Mouse (Mus musculus) CH12.LX (cell line): ENCODE data around the gene Mob3b. TPM values are rescaled to one million over a fixed set of nuclear protein-coding genes. Genes with fewer than 3 reads are reported as not detected.

Source experiments
- DNase-seq: peaks from one replicate; pipeline ENCODE4 v3.0.0-alpha.2; 2013; ENCODE audit errors: extremely low read depth
- H3K27ac ChIP-seq: 2 replicates; pipeline ENCODE4 v1.5.1; 2012; ENCODE audit warnings: low read depth, mild to moderate bottlenecking, control low read depth, moderate library complexity; ENCODE audit not compliant: insufficient read depth
- H3K27me3 ChIP-seq: replicated peaks from 2 replicates; pipeline ENCODE3; 2012; ENCODE audit warnings: inconsistent platforms
- H3K36me3 ChIP-seq, 2 experiments: replicated peaks in 1 of 2; 2 replicates each; pipeline versions ENCODE3 to v1.6.1; 2012; ENCODE audit warnings: inconsistent platforms in 1 of 2, low read length in 1 of 2, mild to moderate bottlenecking in 1 of 2, mixed read lengths in 1 of 2, moderate library complexity in 1 of 2; ENCODE audit not compliant: control insufficient read depth in 1 of 2, insufficient read depth in 1 of 2
- H3K4me1 ChIP-seq, 2 experiments: 2 replicates each; pipeline ENCODE4 v1.6.1; 2012; ENCODE audit warnings: inconsistent platforms in 1 of 2, moderate library complexity in 1 of 2; ENCODE audit not compliant: insufficient read depth in 2 of 2, control insufficient read depth in 1 of 2
- H3K4me2 ChIP-seq: 2 replicates; pipeline ENCODE4 v1.6.1; 2012; ENCODE audit warnings: low read depth, mild to moderate bottlenecking, control low read depth; ENCODE audit not compliant: poor library complexity, insufficient read depth, severe bottlenecking
- H3K4me3 ChIP-seq, 3 experiments: fragments of 150-350 bp in 1 of 3; sonication (generic) in 1 of 3; replicated peaks in 1 of 3; 2 replicates each; pipeline versions ENCODE3 to v1.5.1; 2011 to 2012; ENCODE audit warnings: low read depth in 2 of 3, low read length in 2 of 3, mild to moderate bottlenecking in 2 of 3, moderate library complexity in 2 of 3, control low read depth in 1 of 3, improper control_type of control experiment in 1 of 3, inconsistent platforms in 1 of 3, mixed read lengths in 1 of 3; ENCODE audit not compliant: poor library complexity in 1 of 3
- H3K79me2 ChIP-seq: replicated peaks from 2 replicates; pipeline ENCODE4 v1.6.1; 2012; ENCODE audit warnings: mild to moderate bottlenecking, moderate library complexity; ENCODE audit not compliant: control insufficient read depth, poor library complexity, insufficient read depth, severe bottlenecking; ENCODE audit errors: extremely low read depth
- H3K9ac ChIP-seq: 2 replicates; pipeline ENCODE4 v1.6.1; 2012; ENCODE audit warnings: low read depth, mild to moderate bottlenecking, control low read depth, moderate library complexity; ENCODE audit not compliant: insufficient read depth
- H3K9me3 ChIP-seq: replicated peaks from 2 replicates; pipeline ENCODE3; 2012; ENCODE audit warnings: low read length, inconsistent platforms, mixed read lengths
- CHD1 ChIP-seq: IDR thresholded peaks from 2 replicates; pipeline ENCODE4 v1.6.1; 2012; ENCODE audit warnings: low read depth, low read length, improper control_type of control experiment, inconsistent platforms
- CHD2 ChIP-seq: IDR thresholded peaks from 2 replicates; pipeline ENCODE4 v1.6.1; 2011; ENCODE audit warnings: low read length, improper control_type of control experiment
- CTCF ChIP-seq, 2 experiments: IDR thresholded peaks in 1 of 2; conservative IDR thresholded peaks in 1 of 2; 2 replicates each; pipeline ENCODE4 v1.5.1; 2011 to 2012; ENCODE audit warnings: low read depth in 2 of 2, low read length in 2 of 2, improper control_type of control experiment in 1 of 2, inconsistent platforms in 1 of 2, mild to moderate bottlenecking in 1 of 2, moderate library complexity in 1 of 2
- MAFK ChIP-seq: IDR thresholded peaks from 2 replicates; pipeline ENCODE4 v1.6.1; 2011; ENCODE audit warnings: low read length, improper control_type of control experiment; ENCODE audit not compliant: insufficient replicate concordance
- MAX ChIP-seq: IDR thresholded peaks from 2 replicates; pipeline ENCODE4 v1.6.1; 2011; ENCODE audit warnings: low read length, improper control_type of control experiment
- MXI1 ChIP-seq: IDR thresholded peaks from 2 replicates; pipeline ENCODE4 v1.6.1; 2011; ENCODE audit warnings: mild to moderate bottlenecking, low read depth, low read length, improper control_type of control experiment
- RCOR1 ChIP-seq: conservative IDR thresholded peaks from 2 replicates; pipeline ENCODE4 v1.6.1; 2012; ENCODE audit warnings: low read depth, mild to moderate bottlenecking, inconsistent platforms, low read length, improper control_type of control experiment
- SMC3 ChIP-seq: IDR thresholded peaks from 2 replicates; pipeline ENCODE4 v1.6.1; 2011; ENCODE audit warnings: low read depth, low read length, improper control_type of control experiment
- TCF12 ChIP-seq: IDR thresholded peaks from 2 replicates; pipeline ENCODE4 v1.6.1; 2014; ENCODE audit warnings: low read depth, mild to moderate bottlenecking, inconsistent platforms, low read length, improper control_type of control experiment
- UBTF ChIP-seq: IDR thresholded peaks from 2 replicates; pipeline ENCODE4 v1.6.1; 2012; ENCODE audit warnings: low read depth, mild to moderate bottlenecking, inconsistent platforms, low read length, improper control_type of control experiment, moderate library complexity
- dilution Hi-C: fragments of 300-500 bp; cut with MboI; formaldehyde crosslinking; loops from 2 replicates; pipeline ENCODE4 v1.14.3; 2020; ENCODE audit warnings: low sequenced_read_pairs; ENCODE audit not compliant: extremely low pct_unique_long_range_greater_than_20kb, extremely low pct_ligation_motif_present
- in situ Hi-C: fragments of 300-500 bp; cut with MboI; formaldehyde crosslinking; loops from 3 replicates; pipeline ENCODE4 v1.14.3; 2019; ENCODE audit warnings: low sequenced_read_pairs, low pct_ligation_motif_present, low pct_unique_long_range_greater_than_20kb, mixed read lengths
- polyA plus RNA-seq: library from polyadenylated mRNA; unstranded; fragments of >175 nt; gene quantifications from 2 replicates; pipeline ENCODE4 v1.2.1, GENCODE M21; 2012; ENCODE audit warnings: low read depth; ENCODE audit not compliant: insufficient read length
- total RNA-seq, 2 experiments: library from RNA; depleted of rRNA; stranded (reverse); fragments of 300-350 nt in 1 of 2; fragments of >200 nt in 1 of 2; gene quantifications; 2 replicates each; pipeline ENCODE4 v1.2.3; 2012 to 2014

Mob3b gene
- total and polyA plus RNA-seq, 3 experiments = 3.5 to 11.7 (median 11.0) TPM

GRCm38 (mm10) chr4:35006541-35007260 is 150.6 kb downstream of the Mob3b start:
- no peak for TF ChIP-seq UBTF
- TF ChIP-seq CHD2 = no peak
- TF ChIP-seq MAX = no peak
- no peak for TF ChIP-seq RCOR1
- TF ChIP-seq MXI1 = no peak
- dilution Hi-C loops = no loop called here
- no peaks in the 10 kb centered on the region for H3K79me2 ChIP-seq
- no peak overlapping the region for H3K4me2 ChIP-seq
- H3K27ac ChIP-seq = no peak overlapping the region
- H3K9me3 ChIP-seq = no peaks in the 10 kb centered on the region
- H3K4me1 ChIP-seq = peaks cover 6 to 51% of the 10 kb centered on the region in 2 experiments
- no peak for DNase-seq
- in situ Hi-C loops = no loop called here
- H3K36me3 ChIP-seq = peaks cover 0 to 10% of the 10 kb centered on the region in 2 experiments
- H3K9ac ChIP-seq = no peak overlapping the region
- H3K4me3 ChIP-seq = no peak overlapping the region
- H3K27me3 ChIP-seq = no peaks in the 10 kb centered on the region

- Histone ChIP-seq H3K27me3 (no peaks in the 10 kb centered on the region), H3K9me3 (no peaks in the 10 kb centered on the region), H3K79me2 (no peaks in the 10 kb centered on the region), H3K9ac (no peak overlapping the region), H3K4me2 (no peak overlapping the region), H3K27ac (no peak overlapping the region), H3K36me3 (peaks cover 0 to 10% of the 10 kb centered on the region in 2 experiments), H3K4me1 (peaks cover 6 to 53% of the 10 kb centered on the region in 2 experiments), H3K4me3 (no peak overlapping the region)
- TF ChIP-seq CHD1 (no peak), TCF12 (no peak), RCOR1 (no peak)
- DNase-seq = no peak
- in situ Hi-C loops = no loop called here
- dilution Hi-C loops = no loop called here
Measured at GRCm38 (mm10) chr4:35006056-35006455, 151.2 kb downstream of the Mob3b start.

- Histone ChIP-seq H3K27ac (no peak overlapping the region), H3K36me3 (peaks cover 0 to 8% of the 10 kb centered on the region in 2 experiments), H3K4me3 (no peak overlapping the region), H3K9me3 (no peaks in the 10 kb centered on the region), H3K4me1 (peaks cover 6 to 61% of the 10 kb centered on the region in 2 experiments), H3K27me3 (no peaks in the 10 kb centered on the region), H3K9ac (no peak overlapping the region), H3K4me2 (no peak overlapping the region), H3K79me2 (no peaks in the 10 kb centered on the region)
- dilution Hi-C loops (no loop called here), in situ Hi-C loops (no loop called here)
- no peak for DNase-seq
- peak; percentile 61; the same call in 1 of the 2 replicates for TF ChIP-seq MAFK
- no peak for TF ChIP-seq SMC3
- TF ChIP-seq CTCF (conservative IDR thresholded peaks at IDR 0.05 in 1 of 2, IDR thresholded peaks at IDR 0.05 in 1 of 2; ENCODE audit: low read depth in 2 of 2, low read length in 2 of 2) = no peak
Measured at GRCm38 (mm10) chr4:35005068-35005769, 152.1 kb downstream of the Mob3b start.
